Mouse (Mus musculus) testis, adult 2 months (tissue): ENCODE measurements around the gene Kansl3.

Source experiments
- CTCF ChIP-seq: fragments of 200-500 bp; IDR thresholded peaks from 2 replicates; pipeline ENCODE4 v1.5.1; 2012; ENCODE audit warnings: low read depth, mild to moderate bottlenecking, inconsistent platforms, low read length, moderate library complexity; ENCODE audit not compliant: control insufficient read depth, insufficient read depth, insufficient replicate concordance
- POLR2A ChIP-seq: fragments of 200-500 bp; IDR thresholded peaks from 2 replicates; pipeline ENCODE4 v1.6.1; 2012; ENCODE audit warnings: low read depth, mild to moderate bottlenecking, inconsistent platforms, low read length, moderate library complexity; ENCODE audit not compliant: control insufficient read depth

DNA sequence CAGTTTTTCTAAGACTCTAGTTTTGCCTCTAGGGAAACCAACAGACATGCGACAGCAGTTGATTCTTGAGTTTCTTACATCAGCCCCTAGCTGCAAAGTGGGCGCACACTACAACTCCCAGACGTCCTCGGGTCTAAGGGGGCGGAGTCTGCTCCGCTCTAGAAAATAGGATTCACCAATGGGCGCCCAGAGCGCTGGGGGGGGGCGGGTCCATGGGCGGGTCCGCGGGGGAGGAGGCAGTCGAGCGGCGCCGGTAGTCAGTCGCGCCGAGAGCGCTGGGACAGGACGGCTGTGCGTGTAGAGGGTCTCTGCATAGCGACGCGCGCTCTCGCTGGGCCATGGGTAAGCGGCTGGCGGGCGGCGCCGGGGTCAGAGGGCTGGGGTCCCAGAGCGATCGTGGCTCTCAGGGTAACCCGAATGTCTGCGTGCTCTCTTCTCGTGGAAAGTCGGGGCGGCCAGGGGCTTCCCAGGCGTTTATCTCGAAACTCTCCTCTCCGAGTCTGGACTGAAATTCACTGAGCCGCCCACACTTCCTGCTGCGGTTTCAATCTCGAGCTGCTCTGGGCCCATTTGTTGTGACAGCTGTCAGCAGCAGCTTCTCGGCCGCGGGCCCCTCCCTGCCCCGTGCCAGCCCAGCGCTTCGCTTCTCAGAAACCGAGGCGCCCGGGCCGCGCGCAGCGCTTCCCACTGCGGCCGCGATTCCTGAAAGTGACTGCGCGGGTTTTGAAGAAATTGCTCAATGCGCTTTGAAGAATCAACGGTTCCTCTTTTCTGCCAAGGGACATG is 61.3 kb downstream of the Kansl3 start, which contains the start of gene Arid5a:
- TF ChIP-seq CTCF: no peak
- peak; percentile 99 for TF ChIP-seq POLR2A
